Mouse (Mus musculus): Measurements from ENCODE around the gene Fscn1. TPM values are rescaled to one million over a fixed set of nuclear protein-coding genes. Genes with fewer than 3 reads are reported as not detected.

Fscn1 gene
- polyA plus RNA-seq (2011; ENCODE audit: insufficient read depth, insufficient read length, low read depth, missing spikeins), result 139 and 155 TPM in 2 replicates

- H3K27ac ChIP-seq (ENCODE audit: insufficient read depth, low read length), result no peak within 1 kb of the TSS
- no peaks in the 10 kb centered on the region for H3K27me3 ChIP-seq (ENCODE audit: control insufficient read depth, insufficient read depth, low read length, poor library complexity, severe bottlenecking)
- peak within 1 kb of the TSS; percentile 86 for H3K4me3 ChIP-seq (ENCODE audit: low read depth, low read length)
- H3K36me3 ChIP-seq (ENCODE audit: control insufficient read depth, insufficient read depth, low read length, poor library complexity, severe bottlenecking), result no peaks in the 10 kb centered on the region
- peaks cover 10% of the 10 kb centered on the region for H3K4me1 ChIP-seq (ENCODE audit: control insufficient read depth, insufficient read depth, low read length)
- TF ChIP-seq POLR2A (IDR thresholded peaks at IDR 0.05; ENCODE audit: insufficient read depth, low read length) (peak; percentile 59), CTCF (IDR thresholded peaks at IDR 0.05; ENCODE audit: low read depth, low read length) (no peak)
- peak within 1 kb of the TSS; percentile 74 for H3K9ac ChIP-seq (ENCODE audit: low read depth, poor library complexity, severe bottlenecking)
- no peaks in the 10 kb centered on the region for H3K9me3 ChIP-seq (replicated peaks; ENCODE audit: control insufficient read depth, insufficient read depth, low read length, poor library complexity, severe bottlenecking)
These were observed at the start of gene Fscn1 for GRCm38 (mm10) chr5:142959576-142960556. Fscn1 (plus strand) TSS chr5:142960343.

- no peaks in the 10 kb centered on the region for H3K36me3 ChIP-seq (ENCODE audit: control insufficient read depth, insufficient read depth, low read length, poor library complexity, severe bottlenecking)
- H3K9me3 ChIP-seq (replicated peaks; ENCODE audit: control insufficient read depth, insufficient read depth, low read length, poor library complexity, severe bottlenecking), result no peaks in the 10 kb centered on the region
- H3K27me3 ChIP-seq (ENCODE audit: control insufficient read depth, insufficient read depth, low read length, poor library complexity, severe bottlenecking), result no peaks in the 10 kb centered on the region
- H3K9ac ChIP-seq (ENCODE audit: low read depth, poor library complexity, severe bottlenecking), result no peak overlapping the region
- no peak overlapping the region for H3K4me3 ChIP-seq (ENCODE audit: low read depth, low read length)
- peaks cover 11% of the 10 kb centered on the region for H3K4me1 ChIP-seq (ENCODE audit: control insufficient read depth, insufficient read depth, low read length)
- peak overlapping the region; percentile 66 for H3K27ac ChIP-seq (ENCODE audit: insufficient read depth, low read length)
- TF ChIP-seq EP300 (IDR thresholded peaks at IDR 0.05; ENCODE audit: insufficient read depth, low read depth, low read length) (0 out of 2 replicates have a peak, but pooled peaks have one; percentile 53), CTCF (IDR thresholded peaks at IDR 0.05; ENCODE audit: low read depth, low read length) (no peak)
These were observed 48.5 kb upstream of the Fscn1 start for GRCm38 (mm10) chr5:142911629-142912028.

GRCm38 (mm10) chr5:142912320-142912719 is 47.8 kb upstream of the Fscn1 start:
- TF ChIP-seq EP300 (IDR thresholded peaks at IDR 0.05; ENCODE audit: insufficient read depth, low read depth, low read length), result no peak
- TF ChIP-seq POLR2A (IDR thresholded peaks at IDR 0.05; ENCODE audit: insufficient read depth, low read length), result no peak
- TF ChIP-seq CTCF (IDR thresholded peaks at IDR 0.05; ENCODE audit: low read depth, low read length), result no peak
- Histone ChIP-seq H3K9me3 (replicated peaks; ENCODE audit: control insufficient read depth, insufficient read depth, low read length, poor library complexity, severe bottlenecking) (no peaks in the 10 kb centered on the region), H3K27ac (ENCODE audit: insufficient read depth, low read length) (peak overlapping the region; percentile 47; the same call in 1 of the 2 replicates)

GRCm38 (mm10) chr5:142912739-142913138 is 47.4 kb upstream of the Fscn1 start:
- Histone ChIP-seq H3K9me3 (replicated peaks; ENCODE audit: control insufficient read depth, insufficient read depth, low read length, poor library complexity, severe bottlenecking) (no peaks in the 10 kb centered on the region), H3K36me3 (ENCODE audit: control insufficient read depth, insufficient read depth, low read length, poor library complexity, severe bottlenecking) (no peaks in the 10 kb centered on the region), H3K4me1 (ENCODE audit: control insufficient read depth, insufficient read depth, low read length) (peaks cover 10% of the 10 kb centered on the region), H3K27me3 (ENCODE audit: control insufficient read depth, insufficient read depth, low read length, poor library complexity, severe bottlenecking) (no peaks in the 10 kb centered on the region), H3K9ac (ENCODE audit: low read depth, poor library complexity, severe bottlenecking) (no peak overlapping the region), H3K4me3 (ENCODE audit: low read depth, low read length) (no peak overlapping the region), H3K27ac (ENCODE audit: insufficient read depth, low read length) (no peak overlapping the region)
- no peak for TF ChIP-seq CTCF (IDR thresholded peaks at IDR 0.05; ENCODE audit: low read depth, low read length)
- TF ChIP-seq EP300 (IDR thresholded peaks at IDR 0.05; ENCODE audit: insufficient read depth, low read depth, low read length), result no peak
- no peak for TF ChIP-seq POLR2A (IDR thresholded peaks at IDR 0.05; ENCODE audit: insufficient read depth, low read length)

More at GRCm38 (mm10) chr5:142912320-142912719, 47.8 kb upstream of the Fscn1 start:
- H3K4me1 ChIP-seq (ENCODE audit: control insufficient read depth, insufficient read depth, low read length), result peaks cover 11% of the 10 kb centered on the region
- no peaks in the 10 kb centered on the region for H3K27me3 ChIP-seq (ENCODE audit: control insufficient read depth, insufficient read depth, low read length, poor library complexity, severe bottlenecking)
- no peak overlapping the region for H3K4me3 ChIP-seq (ENCODE audit: low read depth, low read length)
- H3K9ac ChIP-seq (ENCODE audit: low read depth, poor library complexity, severe bottlenecking), result no peak overlapping the region
- H3K36me3 ChIP-seq (ENCODE audit: control insufficient read depth, insufficient read depth, low read length, poor library complexity, severe bottlenecking), result no peaks in the 10 kb centered on the region

GRCm38 (mm10) chr5:142915231-142915630 is 44.9 kb upstream of the Fscn1 start:
- no peaks in the 10 kb centered on the region for H3K27me3 ChIP-seq (ENCODE audit: control insufficient read depth, insufficient read depth, low read length, poor library complexity, severe bottlenecking)
- H3K9ac ChIP-seq (ENCODE audit: low read depth, poor library complexity, severe bottlenecking), result no peak overlapping the region
- H3K4me3 ChIP-seq (ENCODE audit: low read depth, low read length), result no peak overlapping the region
- peak overlapping the region; percentile 3; the same call in 1 of the 2 replicates for H3K27ac ChIP-seq (ENCODE audit: insufficient read depth, low read length)
- TF ChIP-seq CTCF (IDR thresholded peaks at IDR 0.05; ENCODE audit: low read depth, low read length), result no peak
- TF ChIP-seq POLR2A (IDR thresholded peaks at IDR 0.05; ENCODE audit: insufficient read depth, low read length), result no peak
- TF ChIP-seq EP300 (IDR thresholded peaks at IDR 0.05; ENCODE audit: insufficient read depth, low read depth, low read length), result no peak
- H3K4me1 ChIP-seq (ENCODE audit: control insufficient read depth, insufficient read depth, low read length), result peaks cover 7% of the 10 kb centered on the region
- H3K9me3 ChIP-seq (replicated peaks; ENCODE audit: control insufficient read depth, insufficient read depth, low read length, poor library complexity, severe bottlenecking), result no peaks in the 10 kb centered on the region
- H3K36me3 ChIP-seq (ENCODE audit: control insufficient read depth, insufficient read depth, low read length, poor library complexity, severe bottlenecking), result no peaks in the 10 kb centered on the region

GRCm38 (mm10) chr5:142916593-142916992 is 43.5 kb upstream of the Fscn1 start:
- H3K9me3 ChIP-seq (replicated peaks; ENCODE audit: control insufficient read depth, insufficient read depth, low read length, poor library complexity, severe bottlenecking), result no peaks in the 10 kb centered on the region
- H3K27me3 ChIP-seq (ENCODE audit: control insufficient read depth, insufficient read depth, low read length, poor library complexity, severe bottlenecking), result no peaks in the 10 kb centered on the region
- H3K9ac ChIP-seq (ENCODE audit: low read depth, poor library complexity, severe bottlenecking), result no peak overlapping the region
- peaks cover 8% of the 10 kb centered on the region for H3K4me1 ChIP-seq (ENCODE audit: control insufficient read depth, insufficient read depth, low read length)
- TF ChIP-seq EP300 (IDR thresholded peaks at IDR 0.05; ENCODE audit: insufficient read depth, low read depth, low read length) (no peak), CTCF (IDR thresholded peaks at IDR 0.05; ENCODE audit: low read depth, low read length) (no peak), POLR2A (IDR thresholded peaks at IDR 0.05; ENCODE audit: insufficient read depth, low read length) (no peak)
- no peak overlapping the region for H3K4me3 ChIP-seq (ENCODE audit: low read depth, low read length)
- no peaks in the 10 kb centered on the region for H3K36me3 ChIP-seq (ENCODE audit: control insufficient read depth, insufficient read depth, low read length, poor library complexity, severe bottlenecking)
- H3K27ac ChIP-seq (ENCODE audit: insufficient read depth, low read length), result no peak overlapping the region
